Mouse (Mus musculus) lung, adult 2 months (tissue): ENCODE measurements around the gene Btk.

Experiments used
- CTCF ChIP-seq: fragments of 200-500 bp; IDR thresholded peaks from 2 replicates; pipeline ENCODE4 v1.5.1; 2011; ENCODE audit warnings: mild to moderate bottlenecking, low read length, control low read depth; ENCODE audit not compliant: insufficient read depth
- POLR2A ChIP-seq: fragments of 200-500 bp; IDR thresholded peaks from 2 replicates; pipeline ENCODE4 v1.6.1; 2011; ENCODE audit warnings: low read depth, mild to moderate bottlenecking, control low read depth, low read length, borderline replicate concordance; ENCODE audit errors: extremely low read depth

DNA sequence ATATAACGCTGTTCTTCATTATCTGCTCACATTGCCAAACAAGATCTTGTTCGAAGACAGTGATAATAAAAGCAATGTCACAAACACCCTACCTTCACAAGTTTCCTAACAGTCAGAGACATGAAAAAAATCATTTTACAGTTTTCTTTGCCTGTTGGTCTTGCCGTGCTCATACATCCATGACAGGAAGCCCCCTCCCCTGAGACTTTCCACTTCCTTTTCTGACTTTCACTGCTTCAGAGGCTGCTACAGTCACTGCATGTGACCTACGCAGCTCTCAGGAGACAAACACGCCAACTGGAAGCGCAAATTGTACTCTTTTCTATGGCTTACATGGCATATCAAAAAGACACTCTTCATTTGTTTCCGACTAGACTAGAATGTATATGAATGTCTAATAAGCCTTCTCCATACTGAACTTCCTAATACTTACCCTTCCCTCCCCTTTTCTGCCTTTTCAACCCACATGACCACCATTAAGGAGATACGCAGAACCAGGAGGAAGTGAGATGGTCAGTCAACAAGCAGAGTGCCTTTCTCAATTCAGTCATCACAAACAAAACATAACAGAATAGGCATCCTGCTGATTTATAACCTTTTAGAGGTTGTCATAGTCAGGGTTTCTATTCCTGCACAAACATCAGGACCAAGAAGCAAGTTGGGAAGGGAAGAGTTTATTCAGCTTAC, 16.7 kb downstream of the Btk start:
- TF ChIP-seq POLR2A (no peak), CTCF (no peak)
